Mouse (Mus musculus) embryonic fibroblast, embryonic 13.5 days (primary cell): ENCODE measurements around the gene Tnfsf11.

Source experiments
- CTCF ChIP-seq: IDR thresholded peaks from 2 replicates; pipeline ENCODE4 v1.5.1; 2011; ENCODE audit warnings: mild to moderate bottlenecking, control low read depth, low read length, moderate library complexity, borderline replicate concordance; ENCODE audit not compliant: insufficient read depth
- POLR2A ChIP-seq: IDR thresholded peaks from 2 replicates; pipeline ENCODE4 v1.6.1; 2011; ENCODE audit warnings: low read depth, mild to moderate bottlenecking, control low read depth, low read length, moderate library complexity

DNA sequence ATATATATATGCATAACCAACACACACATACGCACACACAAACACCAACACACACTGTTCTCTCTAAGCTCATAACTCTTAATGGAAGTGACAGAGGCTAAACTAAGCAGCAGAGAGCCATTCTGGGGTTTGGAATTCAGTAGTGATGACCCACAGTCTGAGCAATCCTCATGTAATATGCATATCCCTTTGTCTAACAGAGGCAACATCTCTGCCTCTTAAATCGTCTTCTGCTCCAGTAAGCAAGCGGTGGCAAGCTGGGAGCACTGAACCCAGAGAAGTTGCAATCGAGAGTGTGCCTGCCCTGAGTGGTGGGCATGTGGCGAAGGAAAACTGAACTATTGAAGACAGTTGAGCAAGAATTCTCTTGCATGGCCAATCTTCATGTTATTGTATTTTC is 61.2 kb downstream of the Tnfsf11 start:
- TF ChIP-seq CTCF (no peak), POLR2A (no peak)
